In genomic region chr10:115012316-115012715, GRCm38 (mm10) we compare ENCODE assay signal across 17 mouse cellular contexts.
DNase-seq lines count a peak whose midpoint lies in the region; ATAC-seq and TF ChIP-seq lines count a peak whose summit lies in the region.
"Had no signal": no experiment of that assay in that cellular context is flagged by ENCODE, and none has a peak within 500 bp of the region (broad histone marks: within the 10 kb centered on the region; RNA-seq: fewer than 3 reads in every experiment).

No protein-coding gene starts in this region.

- no peaks in the 10 kb centered on the region for H3K36me3 ChIP-seq in forebrain, embryonic 15.5 days
- no peaks in the 10 kb centered on the region for H3K36me3 ChIP-seq in forebrain, embryonic 10.5 days (replicated peaks)
- no peaks in the 10 kb centered on the region for H3K36me3 ChIP-seq in midbrain, embryonic 13.5 days
- H3K36me3 ChIP-seq in midbrain, postnatal 0 days (ENCODE audit: insufficient read depth, low read length): no peaks in the 10 kb centered on the region
- H3K36me3 ChIP-seq in forebrain, embryonic 16.5 days (ENCODE audit: control insufficient read depth, insufficient read depth): no peaks in the 10 kb centered on the region
- H3K36me3 ChIP-seq: embryonic facial prominence, embryonic 12.5 days; heart, embryonic 10.5 days; hindbrain, embryonic 15.5 days had no signal

- no peak overlapping the region; the same call in 1 of the 2 replicates for H3K4me2 ChIP-seq in forebrain, embryonic 15.5 days (replicated peaks)
- H3K4me2 ChIP-seq in midbrain, embryonic 13.5 days (replicated peaks): no peak overlapping the region
- H3K4me2 ChIP-seq in midbrain, postnatal 0 days (ENCODE audit: low read depth, low read length, poor library complexity, severe bottlenecking): no peak overlapping the region
- no peak overlapping the region for H3K4me2 ChIP-seq in forebrain, embryonic 16.5 days (ENCODE audit: low read length)
- H3K4me2 ChIP-seq: embryonic facial prominence, embryonic 12.5 days had no signal

- H3K27me3 ChIP-seq in forebrain, embryonic 15.5 days: no peaks in the 10 kb centered on the region
- H3K27me3 ChIP-seq in forebrain, embryonic 10.5 days (ENCODE audit: poor library complexity, severe bottlenecking): no peaks in the 10 kb centered on the region
- H3K27me3 ChIP-seq in midbrain, embryonic 13.5 days: no peaks in the 10 kb centered on the region
- no peaks in the 10 kb centered on the region for H3K27me3 ChIP-seq in midbrain, postnatal 0 days (ENCODE audit: insufficient read depth, low read length)
- H3K27me3 ChIP-seq in forebrain, embryonic 16.5 days (replicated peaks; ENCODE audit: control insufficient read depth, insufficient read depth, low read length): no peaks in the 10 kb centered on the region
- H3K27me3 ChIP-seq: embryonic facial prominence, embryonic 12.5 days; hindbrain, embryonic 15.5 days had no signal

- no peak for ATAC-seq in forebrain, embryonic 15.5 days (replicated peaks)
- 0 out of 2 replicates have a peak, but pooled peaks have one; percentile 24 for ATAC-seq in midbrain, embryonic 13.5 days
- no peak for ATAC-seq in midbrain, postnatal 0 days (ENCODE audit: low FRiP score)
- peak; percentile 34 for ATAC-seq in forebrain, embryonic 16.5 days
- ATAC-seq: inflammation-experienced regulatory T-cells, adult 6 months; intestine, postnatal 0 days had no signal

- H3K4me3 ChIP-seq in forebrain, embryonic 15.5 days: no peak overlapping the region
- H3K4me3 ChIP-seq in forebrain, embryonic 10.5 days: no peak overlapping the region
- no peak overlapping the region for H3K4me3 ChIP-seq in midbrain, embryonic 13.5 days (replicated peaks)
- no peak overlapping the region for H3K4me3 ChIP-seq in midbrain, postnatal 0 days (ENCODE audit: low read depth, low read length)
- H3K4me3 ChIP-seq in forebrain, embryonic 16.5 days (replicated peaks; ENCODE audit: low read length): no peak overlapping the region
- H3K4me3 ChIP-seq: embryonic facial prominence, embryonic 12.5 days; heart, embryonic 10.5 days; hindbrain, embryonic 15.5 days had no signal

- H3K9me3 ChIP-seq in forebrain, embryonic 15.5 days: no peaks in the 10 kb centered on the region
- H3K9me3 ChIP-seq in forebrain, embryonic 10.5 days: no peaks in the 10 kb centered on the region
- H3K9me3 ChIP-seq in midbrain, embryonic 13.5 days: no peaks in the 10 kb centered on the region
- no peaks in the 10 kb centered on the region for H3K9me3 ChIP-seq in midbrain, postnatal 0 days (ENCODE audit: low read length)
- no peaks in the 10 kb centered on the region for H3K9me3 ChIP-seq in forebrain, embryonic 16.5 days (ENCODE audit: control insufficient read depth, low read length)
- H3K9me3 ChIP-seq: embryonic facial prominence, embryonic 12.5 days; heart, embryonic 10.5 days; hindbrain, embryonic 15.5 days had no signal

- H3K27ac ChIP-seq in forebrain, embryonic 15.5 days (replicated peaks): peak overlapping the region; percentile 50
- H3K27ac ChIP-seq in forebrain, embryonic 10.5 days: no peak overlapping the region
- H3K27ac ChIP-seq in midbrain, embryonic 13.5 days: peak overlapping the region; percentile 25; the same call in 1 of the 2 replicates
- no peak overlapping the region for H3K27ac ChIP-seq in midbrain, postnatal 0 days (ENCODE audit: low read depth, low read length)
- H3K27ac ChIP-seq in forebrain, embryonic 16.5 days (ENCODE audit: low read length): peak overlapping the region; percentile 53; the same call in 1 of the 2 replicates
- H3K27ac ChIP-seq: embryonic facial prominence, embryonic 12.5 days; heart, embryonic 10.5 days had no signal

- DNase-seq in forebrain, embryonic 10.5 days (ENCODE audit: extremely low spot score, low spot score): no peak
- DNase-seq in midbrain, postnatal 0 days (ENCODE audit: low spot score): no peak
- DNase-seq in kidney, adult 9 months: no peak
- DNase-seq: adrenal gland, adult 2 months; adrenal gland, postnatal 25 days; gastrocnemius, postnatal 36 days; heart, adult 11 months; heart, postnatal 10 days; heart, postnatal 4 days had no signal

- 15% methylated on average over 7 of the region's 7 CpGs for WGBS in forebrain, embryonic 15.5 days
- 69% methylated on average over 7 of the region's 7 CpGs for WGBS in forebrain, embryonic 10.5 days
- 27% methylated on average over 7 of the region's 7 CpGs for WGBS in midbrain, embryonic 13.5 days
- 37% methylated on average over 7 of the region's 7 CpGs for WGBS in midbrain, postnatal 0 days
- 19% methylated on average over 7 of the region's 7 CpGs for WGBS in forebrain, embryonic 16.5 days

- peaks cover 23% of the 10 kb centered on the region for H3K4me1 ChIP-seq in forebrain, embryonic 15.5 days
- peaks cover 28% of the 10 kb centered on the region; the same call in 1 of the 2 replicates for H3K4me1 ChIP-seq in forebrain, embryonic 10.5 days
- H3K4me1 ChIP-seq in midbrain, embryonic 13.5 days (replicated peaks): peaks cover 26% of the 10 kb centered on the region
- peaks cover 4% of the 10 kb centered on the region; the same call in 1 of the 2 replicates for H3K4me1 ChIP-seq in midbrain, postnatal 0 days (ENCODE audit: insufficient read depth, low read length)
- H3K4me1 ChIP-seq in forebrain, embryonic 16.5 days (replicated peaks; ENCODE audit: control insufficient read depth, insufficient read depth, low read length): peaks cover 17% of the 10 kb centered on the region
- H3K4me1 ChIP-seq: heart, embryonic 10.5 days had no signal

- no peak overlapping the region for H3K9ac ChIP-seq in forebrain, embryonic 15.5 days (replicated peaks)
- H3K9ac ChIP-seq in midbrain, embryonic 13.5 days (replicated peaks): no peak overlapping the region
- H3K9ac ChIP-seq in midbrain, postnatal 0 days (replicated peaks; ENCODE audit: low read length, poor library complexity, severe bottlenecking): no peak overlapping the region
- no peak overlapping the region for H3K9ac ChIP-seq in forebrain, embryonic 16.5 days (replicated peaks; ENCODE audit: low read depth, low read length)
- H3K9ac ChIP-seq: embryonic facial prominence, embryonic 12.5 days; hindbrain, embryonic 15.5 days had no signal

- TF ChIP-seq CTCF in midbrain, postnatal 0 days (IDR thresholded peaks at IDR 0.05): no peak

Comparison
In these comparisons a context has a peak if more than half of its experiments do, and no peak if none do; other contexts are left out.
1. ATAC-seq: peak in midbrain, embryonic 13.5 days (single experiment) and forebrain, embryonic 16.5 days (single experiment); none in forebrain, embryonic 15.5 days (single experiment) and midbrain, postnatal 0 days (single experiment).
2. H3K27ac ChIP-seq: peak in forebrain, embryonic 15.5 days (single experiment), midbrain, embryonic 13.5 days (single experiment) and forebrain, embryonic 16.5 days (single experiment); none in forebrain, embryonic 10.5 days (single experiment) and midbrain, postnatal 0 days (single experiment).